Mouse (Mus musculus) MEL (cell line): ENCODE results near the gene 4930415O20Rik. TPM values are rescaled to one million over a fixed set of nuclear protein-coding genes. Genes with fewer than 3 reads are reported as not detected.

Experiments used
- DNase-seq: peaks from one replicate; pipeline ENCODE4 v3.0.0; 2011; ENCODE audit warnings: low read depth, low spot score
- H3K27ac ChIP-seq: 2 replicates; pipeline ENCODE4 v1.5.1; 2012; ENCODE audit warnings: low read depth, mild to moderate bottlenecking, control low read depth, low read length, moderate library complexity; ENCODE audit not compliant: control insufficient read depth
- H3K27me3 ChIP-seq, 2 experiments: fragments of 150-350 bp in 1 of 2; sonication (generic) in 1 of 2; 2 replicates each; pipeline ENCODE4 v1.6.1; 2012; ENCODE audit warnings: low read length in 2 of 2, mild to moderate bottlenecking in 2 of 2, improper control_type of control experiment in 1 of 2, moderate library complexity in 1 of 2; ENCODE audit not compliant: insufficient read depth in 2 of 2, control insufficient read depth in 1 of 2
- H3K36me3 ChIP-seq, 2 experiments: 2 replicates each; pipeline ENCODE4 v1.6.1; 2012 to 2014; ENCODE audit warnings: low read length in 2 of 2, improper control_type of control experiment in 1 of 2, inconsistent platforms in 1 of 2, mild to moderate bottlenecking in 1 of 2; ENCODE audit not compliant: insufficient read depth in 2 of 2, control insufficient read depth in 1 of 2
- H3K4me1 ChIP-seq, 2 experiments: fragments of 150-350 bp in 1 of 2; sonication (generic) in 1 of 2; 2 replicates each; pipeline ENCODE4 v1.6.1; 2012; ENCODE audit warnings: low read length in 2 of 2, improper control_type of control experiment in 1 of 2, mild to moderate bottlenecking in 1 of 2; ENCODE audit not compliant: insufficient read depth in 2 of 2, control insufficient read depth in 1 of 2
- H3K4me3 ChIP-seq, 2 experiments: fragments of 150-350 bp in 1 of 2; sonication (generic) in 1 of 2; 2 replicates each; pipeline ENCODE4 v1.5.1; 2012; ENCODE audit warnings: low read depth in 2 of 2, low read length in 2 of 2, mild to moderate bottlenecking in 2 of 2, moderate library complexity in 2 of 2, control low read depth in 1 of 2, improper control_type of control experiment in 1 of 2; ENCODE audit not compliant: control insufficient read depth in 1 of 2, insufficient read depth in 1 of 2
- H3K79me2 ChIP-seq: 2 replicates; pipeline ENCODE4 v1.6.1; 2012; ENCODE audit warnings: mild to moderate bottlenecking, low read length, moderate library complexity; ENCODE audit not compliant: control insufficient read depth, poor library complexity, insufficient read depth
- H3K9ac ChIP-seq: 2 replicates; pipeline ENCODE4 v1.6.1; 2012; ENCODE audit warnings: low read depth, mild to moderate bottlenecking, control low read depth, low read length, moderate library complexity; ENCODE audit not compliant: control insufficient read depth, poor library complexity, severe bottlenecking
- H3K9me3 ChIP-seq: fragments of 150-350 bp; sonication (generic); replicated peaks from 2 replicates; pipeline ENCODE4 v1.6.1; 2012; ENCODE audit warnings: mild to moderate bottlenecking, low read length, improper control_type of control experiment, moderate library complexity; ENCODE audit not compliant: insufficient read depth
- BHLHE40 ChIP-seq: IDR thresholded peaks from 2 replicates; pipeline ENCODE4 v1.6.1; 2012; ENCODE audit warnings: low read depth, mild to moderate bottlenecking, inconsistent platforms, low read length, improper control_type of control experiment, borderline replicate concordance
- CHD1 ChIP-seq: IDR thresholded peaks from 2 replicates; pipeline ENCODE4 v1.6.1; 2012; ENCODE audit warnings: low read depth, mild to moderate bottlenecking, inconsistent platforms, low read length, improper control_type of control experiment
- CHD2 ChIP-seq: IDR thresholded peaks from 2 replicates; pipeline ENCODE4 v1.6.1; 2011; ENCODE audit warnings: low read length, improper control_type of control experiment
- CTCF ChIP-seq, 3 experiments: IDR thresholded peaks in 2 of 3; conservative IDR thresholded peaks in 1 of 3; 2 replicates each; pipeline ENCODE4 v1.5.1; 2011 to 2012; ENCODE audit warnings: low read length in 3 of 3, low read depth in 2 of 3, mild to moderate bottlenecking in 2 of 3, improper control_type of control experiment in 1 of 3, inconsistent platforms in 1 of 3, mixed read lengths in 1 of 3, moderate library complexity in 1 of 3; ENCODE audit not compliant: control insufficient read depth in 1 of 3, insufficient read depth in 1 of 3, poor library complexity in 1 of 3, severe bottlenecking in 1 of 3
- E2F4 ChIP-seq: IDR thresholded peaks from 2 replicates; pipeline ENCODE4 v1.6.1; 2011; ENCODE audit warnings: low read depth, low read length, improper control_type of control experiment, borderline replicate concordance
- ELF1 ChIP-seq: IDR thresholded peaks from 2 replicates; pipeline ENCODE4 v1.6.1; 2014; ENCODE audit warnings: low read depth, mild to moderate bottlenecking, inconsistent platforms, low read length, improper control_type of control experiment, moderate library complexity
- EP300 ChIP-seq, 2 experiments: IDR thresholded peaks; 2 replicates each; pipeline ENCODE4 v1.6.1; 2011; ENCODE audit warnings: improper control_type of control experiment in 2 of 2, low read length in 2 of 2, low read depth in 1 of 2, mild to moderate bottlenecking in 1 of 2
- ETS1 ChIP-seq: IDR thresholded peaks from 2 replicates; pipeline ENCODE4 v1.6.1; 2012; ENCODE audit warnings: low read depth, mild to moderate bottlenecking, inconsistent platforms, low read length, improper control_type of control experiment, moderate library complexity
- GABPA ChIP-seq: IDR thresholded peaks from 2 replicates; pipeline ENCODE4 v1.6.1; 2012; ENCODE audit warnings: low read depth, mild to moderate bottlenecking, inconsistent platforms, low read length, improper control_type of control experiment, moderate library complexity
- GATA1 ChIP-seq: IDR thresholded peaks from 2 replicates; pipeline ENCODE4 v1.6.1; 2011; ENCODE audit warnings: low read depth, low read length, improper control_type of control experiment
- HCFC1 ChIP-seq: IDR thresholded peaks from 2 replicates; pipeline ENCODE4 v1.6.1; 2012; ENCODE audit warnings: low read depth, mild to moderate bottlenecking, inconsistent platforms, low read length, improper control_type of control experiment, moderate library complexity
- JUND ChIP-seq: IDR thresholded peaks from 2 replicates; pipeline ENCODE4 v1.6.1; 2011; ENCODE audit warnings: low read depth, mild to moderate bottlenecking, improper control_type of control experiment, low read length
- KAT2A ChIP-seq: conservative IDR thresholded peaks from 2 replicates; pipeline ENCODE4 v1.6.1; 2012; ENCODE audit warnings: low read depth, low read length, improper control_type of control experiment, inconsistent platforms
- MAFK ChIP-seq: IDR thresholded peaks from 2 replicates; pipeline ENCODE4 v1.6.1; 2011; ENCODE audit warnings: low read depth, mild to moderate bottlenecking, low read length, improper control_type of control experiment, borderline replicate concordance
- MAX ChIP-seq: IDR thresholded peaks from 2 replicates; pipeline ENCODE4 v1.6.1; 2011; ENCODE audit warnings: low read length, improper control_type of control experiment
- MAZ ChIP-seq: IDR thresholded peaks from 2 replicates; pipeline ENCODE4 v1.6.1; 2012; ENCODE audit warnings: low read depth, mild to moderate bottlenecking, inconsistent platforms, low read length, improper control_type of control experiment
- MXI1 ChIP-seq: IDR thresholded peaks from 2 replicates; pipeline ENCODE4 v1.6.1; 2011; ENCODE audit warnings: mild to moderate bottlenecking, low read depth, low read length, improper control_type of control experiment
- MYB ChIP-seq: IDR thresholded peaks from 2 replicates; pipeline ENCODE4 v1.6.1; 2011; ENCODE audit warnings: mild to moderate bottlenecking, low read depth, low read length, improper control_type of control experiment
- MYC ChIP-seq: IDR thresholded peaks from 2 replicates; pipeline ENCODE4 v1.6.1; 2011; ENCODE audit warnings: low read depth, mild to moderate bottlenecking, low read length, improper control_type of control experiment, moderate library complexity
- NELFE ChIP-seq: IDR thresholded peaks from 2 replicates; pipeline ENCODE4 v1.6.1; 2011; ENCODE audit warnings: low read depth, low read length, improper control_type of control experiment
- NRF1 ChIP-seq: IDR thresholded peaks from 2 replicates; pipeline ENCODE4 v1.6.1; 2014; ENCODE audit warnings: low read depth, mild to moderate bottlenecking, inconsistent platforms, low read length, improper control_type of control experiment, moderate library complexity; ENCODE audit not compliant: poor library complexity, insufficient read depth, severe bottlenecking
- POLR2A ChIP-seq, 2 experiments: IDR thresholded peaks; 2 replicates each; pipeline ENCODE4 v1.6.1; 2011 to 2012; ENCODE audit warnings: low read length in 2 of 2, mild to moderate bottlenecking in 2 of 2, control low read depth in 1 of 2, improper control_type of control experiment in 1 of 2, low read depth in 1 of 2, moderate library complexity in 1 of 2; ENCODE audit not compliant: control insufficient read depth in 1 of 2, insufficient read depth in 1 of 2, poor library complexity in 1 of 2
- POLR2AphosphoS2 ChIP-seq: IDR thresholded peaks from 2 replicates; pipeline ENCODE4 v1.6.1; 2011; ENCODE audit warnings: low read length, improper control_type of control experiment
- POLR2AphosphoS5 ChIP-seq: IDR thresholded peaks from 2 replicates; pipeline ENCODE4 v1.6.1; 2012; ENCODE audit warnings: low read depth, borderline replicate concordance, mild to moderate bottlenecking, inconsistent platforms, low read length, moderate library complexity, mixed read lengths
- RAD21 ChIP-seq: IDR thresholded peaks from 2 replicates; pipeline ENCODE4 v1.6.1; 2011; ENCODE audit warnings: mild to moderate bottlenecking, low read depth, low read length, improper control_type of control experiment
- RCOR1 ChIP-seq: IDR thresholded peaks from 2 replicates; pipeline ENCODE4 v1.6.1; 2012; ENCODE audit warnings: low read depth, mild to moderate bottlenecking, inconsistent platforms, low read length, improper control_type of control experiment
- SIN3A ChIP-seq: IDR thresholded peaks from 2 replicates; pipeline ENCODE4 v1.6.1; 2012; ENCODE audit warnings: low read length, improper control_type of control experiment, inconsistent platforms
- SMC3 ChIP-seq: IDR thresholded peaks from 2 replicates; pipeline ENCODE4 v1.6.1; 2011; ENCODE audit warnings: low read depth, low read length, improper control_type of control experiment
- TAL1 ChIP-seq: IDR thresholded peaks from 2 replicates; pipeline ENCODE4 v1.6.1; 2012; ENCODE audit warnings: mild to moderate bottlenecking, inconsistent platforms, low read length, moderate library complexity, mixed read lengths
- TBP ChIP-seq: IDR thresholded peaks from 2 replicates; pipeline ENCODE4 v1.8.0; 2011; ENCODE audit warnings: low read depth, low read length, improper control_type of control experiment
- TCF12 ChIP-seq: IDR thresholded peaks from 2 replicates; pipeline ENCODE4 v1.6.1; 2014; ENCODE audit warnings: low read depth, mild to moderate bottlenecking, inconsistent platforms, low read length, improper control_type of control experiment, moderate library complexity
- UBTF ChIP-seq: IDR thresholded peaks from 2 replicates; pipeline ENCODE4 v1.6.1; 2012; ENCODE audit warnings: low read depth, mild to moderate bottlenecking, inconsistent platforms, low read length, improper control_type of control experiment, moderate library complexity, borderline replicate concordance; ENCODE audit not compliant: insufficient read depth
- USF1 ChIP-seq: IDR thresholded peaks from 2 replicates; pipeline ENCODE4 v1.6.1; 2014; ENCODE audit warnings: low read depth, mild to moderate bottlenecking, inconsistent platforms, low read length, improper control_type of control experiment, moderate library complexity
- USF2 ChIP-seq, 2 experiments: IDR thresholded peaks; 2 replicates each; pipeline ENCODE4 v1.6.1; 2011 to 2012; ENCODE audit warnings: improper control_type of control experiment in 2 of 2, low read length in 2 of 2, borderline replicate concordance in 1 of 2, inconsistent platforms in 1 of 2, low read depth in 1 of 2, mild to moderate bottlenecking in 1 of 2; ENCODE audit not compliant: insufficient read depth in 1 of 2
- ZC3H11A ChIP-seq: IDR thresholded peaks from 2 replicates; pipeline ENCODE4 v1.6.1; 2012; ENCODE audit warnings: low read depth, mild to moderate bottlenecking, inconsistent platforms, low read length, improper control_type of control experiment
- ZKSCAN1 ChIP-seq: IDR thresholded peaks from 2 replicates; pipeline ENCODE4 v1.6.1; 2012; ENCODE audit warnings: low read depth, mild to moderate bottlenecking, inconsistent platforms, low read length, improper control_type of control experiment, moderate library complexity
- ZMIZ1 ChIP-seq: IDR thresholded peaks from 2 replicates; pipeline ENCODE4 v1.6.1; 2012; ENCODE audit warnings: low read depth, mild to moderate bottlenecking, inconsistent platforms, low read length, improper control_type of control experiment, moderate library complexity
- ZNF384 ChIP-seq: IDR thresholded peaks from 2 replicates; pipeline ENCODE4 v1.6.1; 2012; ENCODE audit warnings: low read depth, mild to moderate bottlenecking, inconsistent platforms, low read length, improper control_type of control experiment
- polyA plus RNA-seq, 2 experiments: library from polyadenylated mRNA; stranded (reverse) in 1 of 2; unstranded in 1 of 2; fragments of >175 nt in 1 of 2; fragments of >200 nt in 1 of 2; gene quantifications; 2 replicates each; pipeline versions ENCODE4 v1.2.1 to v1.2.4; 2012; ENCODE audit warnings: low replicate concordance in 2 of 2, low read depth in 1 of 2; ENCODE audit not compliant: insufficient read length in 2 of 2, insufficient read depth in 1 of 2, missing spikeins in 1 of 2
- total RNA-seq: library from RNA; depleted of rRNA; stranded (reverse); fragments of 300-350 nt; gene quantifications from 2 replicates; pipeline ENCODE4 v1.2.3, GENCODE M21; 2012

4930415O20Rik gene
- total and polyA plus RNA-seq, 3 experiments = 0.31 to 0.50 TPM; not detected in 1

GRCm38 (mm10) chr15:98631493-98631892 lies 60.7 kb downstream of the 4930415O20Rik start:
- peak; percentile 89 for DNase-seq
- peaks cover 0 to 17% of the 10 kb centered on the region in 2 experiments; a peak in 3 of 4 replicates for H3K4me1 ChIP-seq
- H3K27me3 ChIP-seq = peaks cover 13 to 15% of the 10 kb centered on the region in 2 experiments
- TF ChIP-seq RCOR1 (peak; percentile 30), BHLHE40 (peak; percentile 41; the same call in 1 of the 2 replicates), POLR2AphosphoS2 (no peak), ZC3H11A (peak; percentile 66), MXI1 (peak; percentile 65), MYC (peak; percentile 80; the same call in 1 of the 2 replicates), USF1 (0 out of 2 replicates have a peak, but pooled peaks have one; percentile 34), TAL1 (no peak), TCF12 (peak; percentile 59), EP300 (IDR thresholded peaks at IDR 0.05; ENCODE audit: low read depth in 1 of 2, low read length in 2 of 2) (no peak), ZNF384 (peak; percentile 49; the same call in 1 of the 2 replicates), UBTF (0 out of 2 replicates have a peak, but pooled peaks have one; percentile 71), GATA1 (no peak), MAX (peak; percentile 72; the same call in 1 of the 2 replicates), JUND (no peak), E2F4 (no peak), KAT2A (no peak), GABPA (no peak), USF2 (IDR thresholded peaks at IDR 0.05; ENCODE audit: borderline replicate concordance in 1 of 2, insufficient read depth in 1 of 2, low read depth in 1 of 2, low read length in 2 of 2) (no peak), ZMIZ1 (no peak), SMC3 (peak; percentile 86), MAFK (no peak), CHD1 (no peak), POLR2A (IDR thresholded peaks at IDR 0.05; ENCODE audit: control insufficient read depth in 1 of 2, insufficient read depth in 1 of 2, low read depth in 1 of 2, low read length in 2 of 2, poor library complexity in 1 of 2) (no peak), CHD2 (no peak), MAZ (peak; percentile 97), NRF1 (no peak), MYB (no peak), ELF1 (peak; percentile 47; the same call in 1 of the 2 replicates), TBP (no peak), POLR2AphosphoS5 (no peak), ETS1 (no peak), ZKSCAN1 (no peak), CTCF (IDR thresholded peaks at IDR 0.05 in 2 of 3, conservative IDR thresholded peaks at IDR 0.05 in 1 of 3; ENCODE audit: control insufficient read depth in 1 of 3, insufficient read depth in 1 of 3, low read depth in 2 of 3, low read length in 3 of 3, poor library complexity in 1 of 3, severe bottlenecking in 1 of 3) (peak; percentile 100), NELFE (no peak; the same call in 1 of the 2 replicates), SIN3A (peak; percentile 18; the same call in 1 of the 2 replicates), HCFC1 (peak; percentile 42; the same call in 1 of the 2 replicates), RAD21 (peak; percentile 56)

More at GRCm38 (mm10) chr15:98631493-98631892, 60.7 kb downstream of the 4930415O20Rik start:
- Histone ChIP-seq H3K27ac (no peak overlapping the region), H3K36me3 (peaks cover 0 to 11% of the 10 kb centered on the region in 2 experiments; a peak in 2 of 4 replicates), H3K9ac (peak overlapping the region; percentile 61), H3K79me2 (no peaks in the 10 kb centered on the region; the same call in 1 of the 2 replicates), H3K4me3 (peak overlapping the region; percentile 49 to 50), H3K9me3 (no peaks in the 10 kb centered on the region)
